Mouse (Mus musculus) heart, adult 2 months (tissue): Measurements from ENCODE around the gene Brd4.

Experiments
- CTCF ChIP-seq: fragments of 200-600 bp; IDR thresholded peaks from 2 replicates; pipeline ENCODE4 v1.8.1; 2022; ENCODE audit warnings: antibody characterized with exemption, mild to moderate bottlenecking, moderate library complexity
- EP300 ChIP-seq: fragments of 200-500 bp; IDR thresholded peaks from 2 replicates; pipeline ENCODE4 v1.6.1; 2011; ENCODE audit warnings: low read depth, low read length, control low read depth; ENCODE audit not compliant: insufficient read depth
- POLR2A ChIP-seq: fragments of 200-500 bp; IDR thresholded peaks from 2 replicates; pipeline ENCODE4 v1.6.1; 2011; ENCODE audit warnings: mild to moderate bottlenecking, low read depth, low read length, control low read depth; ENCODE audit not compliant: insufficient read depth

- TF ChIP-seq CTCF, result no peak
- no peak for TF ChIP-seq EP300
- no peak for TF ChIP-seq POLR2A
Measured at GRCm38 (mm10) chr17:32277201-32277600, 7.3 kb downstream of the Brd4 start.
